Mouse (Mus musculus) cerebellum, postnatal 25 days (tissue): ENCODE data around the gene Tpp2.

Experiments
- DNase-seq, 2 experiments: peaks; one replicate each; pipeline ENCODE4 v3.0.0; 2021; ENCODE audit warnings: mixed read lengths in 2 of 2

Gene Tpp2

GRCm38 (mm10) chr1:43933488-43934415, at the start of gene Tpp2:
Gene Tpp2 (plus strand): TSS chr1:43933647.
- DNase-seq = peak; percentile 98

- peak; percentile 67 to 71 for DNase-seq
Measured at GRCm38 (mm10) chr1:43888358-43888757, 45.1 kb upstream of the Tpp2 start.

GRCm38 (mm10) chr1:43895742-43896141, 37.7 kb upstream of the Tpp2 start:
- no peak for DNase-seq

DNA sequence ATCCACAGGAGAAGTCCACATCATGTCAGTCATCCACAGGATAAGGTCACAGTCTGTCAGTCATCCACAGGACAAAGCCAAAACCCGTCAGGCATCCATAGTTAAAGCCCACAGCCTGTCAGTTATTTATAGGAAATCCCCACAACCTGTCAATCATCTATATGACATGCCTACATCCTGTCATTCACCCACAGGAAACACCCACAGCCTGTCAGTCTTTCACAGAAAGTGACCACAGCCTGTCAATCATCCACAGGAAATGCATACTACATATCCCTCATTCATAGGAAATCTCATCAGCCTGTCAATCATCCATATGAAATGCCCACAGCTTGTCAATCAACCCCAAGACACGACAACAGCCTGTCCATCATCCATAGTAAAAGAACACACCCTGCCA, 36.3 kb upstream of the Tpp2 start:
- DNase-seq = no peak

GRCm38 (mm10) chr1:43897987-43898386, 35.5 kb upstream of the Tpp2 start:
- DNase-seq = no peak

GRCm38 (mm10) chr1:43898991-43899714, 34.3 kb upstream of the Tpp2 start:
- peak; percentile 81 to 88 for DNase-seq

DNA sequence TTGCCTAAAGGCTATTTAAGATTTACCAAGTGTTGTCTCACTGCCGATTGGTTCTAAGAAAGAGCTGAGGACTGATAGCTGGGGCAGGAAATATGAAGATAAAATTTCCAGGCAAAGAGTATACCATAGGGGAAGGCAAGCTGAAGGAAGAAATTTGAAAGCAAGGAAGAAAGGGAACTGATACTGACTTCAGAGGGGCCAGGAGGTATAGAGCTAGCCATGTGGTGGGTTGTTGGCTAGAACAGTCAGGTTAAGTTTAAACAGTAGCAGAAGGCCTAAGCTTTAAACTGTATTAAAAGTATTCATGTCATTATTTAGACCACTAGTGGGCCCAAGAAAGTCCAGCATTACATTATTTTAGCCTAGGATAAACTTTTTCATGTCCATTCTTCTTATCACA, 31.0 kb upstream of the Tpp2 start:
- no peak for DNase-seq

GRCm38 (mm10) chr1:43902855-43903254, 30.6 kb upstream of the Tpp2 start:
- no peak for DNase-seq

GRCm38 (mm10) chr1:43915428-43915827, 18.0 kb upstream of the Tpp2 start:
- DNase-seq = no peak

DNA sequence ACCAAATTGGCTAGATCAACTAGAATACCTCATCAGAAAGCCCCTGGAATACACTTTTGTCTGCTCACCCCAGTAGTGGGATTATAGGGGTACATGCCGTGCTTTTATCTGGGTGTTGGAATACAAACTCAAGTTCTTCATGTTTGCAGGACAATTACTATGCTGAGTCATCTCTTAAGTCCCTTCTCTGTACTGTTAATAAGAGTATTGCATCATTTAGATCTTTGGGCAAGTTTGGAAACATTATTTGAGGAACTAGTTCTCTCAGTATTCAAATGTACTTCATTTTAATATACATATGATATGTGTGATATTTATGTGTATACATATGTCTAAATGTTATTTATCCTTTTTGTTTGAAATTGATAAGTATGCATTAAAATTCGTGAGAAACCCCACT, 16.6 kb upstream of the Tpp2 start:
- no peak for DNase-seq

GRCm38 (mm10) chr1:43934416-43934810, 966 bp downstream of the Tpp2 start:
- DNase-seq = no peak

- no peak for DNase-seq
Measured at GRCm38 (mm10) chr1:43939310-43939709, 5.9 kb downstream of the Tpp2 start.

DNA sequence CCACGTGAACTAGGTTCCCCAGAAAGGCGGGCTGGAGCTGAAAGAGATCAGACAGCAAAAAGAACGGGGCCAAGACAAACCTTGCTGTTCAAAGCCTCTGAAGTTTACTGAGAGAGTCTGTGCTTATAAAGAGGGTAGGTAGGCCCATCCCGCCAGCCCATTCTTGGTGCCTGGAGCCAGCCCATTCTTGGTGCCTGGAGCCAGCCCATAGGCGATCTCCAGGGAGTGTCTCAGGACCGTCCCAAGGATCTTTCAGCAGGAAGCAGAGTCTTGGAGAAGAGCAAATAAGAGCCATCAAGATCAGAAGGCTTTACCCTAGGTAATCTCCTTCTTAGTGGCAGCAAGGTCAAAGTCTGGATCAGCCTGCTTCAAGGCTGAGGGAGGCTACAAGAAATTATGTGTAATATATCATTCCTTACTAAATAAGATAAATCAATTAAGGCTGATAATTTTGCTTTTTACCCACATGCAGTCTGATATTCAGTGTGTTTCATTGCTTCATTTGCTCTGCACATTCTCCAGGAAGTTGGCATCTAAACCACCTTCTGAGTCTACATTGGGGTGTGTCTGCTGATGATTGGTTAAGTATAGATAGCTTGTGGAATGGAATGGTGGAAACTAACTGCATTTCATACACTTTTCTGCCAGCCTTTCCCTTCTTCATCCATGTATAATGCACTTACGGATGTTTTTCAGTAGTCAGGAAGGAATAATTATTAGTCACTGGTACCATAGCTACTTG, 8.2 kb downstream of the Tpp2 start:
- DNase-seq = no peak

GRCm38 (mm10) chr1:43942814-43943213, 9.4 kb downstream of the Tpp2 start:
- DNase-seq = no peak

- DNase-seq = no peak
Measured at GRCm38 (mm10) chr1:43953679-43954078, 20.2 kb downstream of the Tpp2 start.

GRCm38 (mm10) chr1:43964381-43964780, 30.9 kb downstream of the Tpp2 start:
- no peak for DNase-seq

DNA sequence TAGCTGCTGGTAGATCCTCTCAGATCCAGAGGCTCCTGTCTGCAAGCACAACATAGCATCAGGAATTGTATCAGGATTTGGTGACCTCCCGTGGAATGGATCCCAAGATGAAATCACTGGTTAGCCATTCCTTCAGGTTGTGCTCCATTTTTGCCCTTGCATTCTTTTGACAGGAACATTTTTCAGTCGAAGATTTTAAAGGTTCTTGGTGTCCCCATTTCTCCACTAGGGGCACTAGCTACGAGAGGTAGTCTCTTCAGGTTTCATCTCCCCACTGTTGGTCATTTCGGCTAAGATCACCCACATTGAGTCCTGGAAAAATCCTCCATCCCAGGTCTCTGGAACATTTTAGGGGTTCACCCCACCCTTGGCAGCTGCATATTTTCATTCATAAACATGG, 33.3 kb downstream of the Tpp2 start:
- no peak for DNase-seq

DNA sequence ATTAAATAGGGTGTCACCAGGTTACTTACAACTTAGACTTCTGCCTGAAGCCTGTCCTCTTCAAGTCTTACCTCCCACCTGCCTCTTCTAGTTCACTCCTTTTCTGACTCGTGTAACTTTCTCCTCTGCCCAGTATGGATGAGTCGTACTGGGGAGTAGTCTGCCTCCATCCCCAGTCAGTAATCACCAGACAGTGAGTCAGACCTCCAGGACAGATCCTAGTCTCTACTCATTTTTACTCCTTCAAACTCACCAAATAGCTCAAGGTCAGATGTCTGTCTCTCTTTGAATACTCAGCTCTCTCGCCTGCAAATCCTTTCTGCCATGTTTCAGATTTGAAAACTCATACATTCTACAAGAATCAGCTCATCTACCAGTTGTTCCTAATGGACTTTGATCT, 35.9 kb downstream of the Tpp2 start:
- no peak for DNase-seq

DNA sequence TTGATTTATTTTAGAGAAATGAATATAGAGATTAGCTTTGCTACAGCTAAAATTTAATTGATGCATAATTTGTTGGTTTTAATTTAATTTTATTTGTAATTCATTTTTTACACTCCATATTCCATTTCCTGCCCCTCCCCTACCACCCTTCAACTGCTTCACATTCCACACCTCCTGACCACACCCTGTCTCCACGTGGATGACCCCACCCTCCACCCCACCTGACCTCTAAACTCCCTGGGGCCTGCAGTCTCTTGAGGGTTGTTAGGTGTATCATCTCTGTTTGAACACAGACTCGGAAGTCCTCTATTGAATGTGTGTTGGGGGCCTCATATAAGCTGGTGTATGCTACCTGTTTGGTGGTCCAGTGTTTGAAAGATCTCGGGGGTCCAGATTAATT, 37.6 kb downstream of the Tpp2 start:
- no peak for DNase-seq

GRCm38 (mm10) chr1:43996914-43997589, 63.6 kb downstream of the Tpp2 start:
- DNase-seq = no peak

- DNase-seq = no peak
Measured at GRCm38 (mm10) chr1:44004513-44004912, 71.1 kb downstream of the Tpp2 start.

GRCm38 (mm10) chr1:44015556-44015955, 82.1 kb downstream of the Tpp2 start:
- DNase-seq = no peak

DNA sequence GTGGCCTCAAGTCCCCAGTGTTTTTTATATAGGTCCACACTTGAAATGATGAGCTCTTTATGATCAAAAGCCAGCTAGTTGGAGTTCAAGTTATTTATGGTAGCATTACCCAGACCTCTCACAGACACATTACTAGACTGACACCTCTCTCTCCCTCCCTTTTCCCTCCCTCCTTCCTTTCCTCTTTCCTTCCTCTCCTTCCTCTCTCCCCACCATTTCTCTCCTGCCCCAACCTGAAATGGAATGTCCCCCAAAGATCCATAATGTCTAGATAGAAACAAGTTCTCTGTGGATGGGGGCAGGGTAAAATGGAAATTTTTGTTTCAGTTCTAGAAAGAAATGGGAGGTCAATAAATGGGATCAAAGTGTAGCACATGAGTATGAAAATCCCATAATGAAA, 86.5 kb downstream of the Tpp2 start, which contains the start of gene Mettl21c:
TSS of gene Mettl21c (minus strand) at position 101 of the 400 bp plus-strand sequence.
- DNase-seq = no peak
